Comparison of ENCODE assay signal across 9 mouse cellular contexts in genomic region chr13:44305134-44305991, GRCm38 (mm10).
DNase-seq lines count a peak whose midpoint lies in the region; ATAC-seq and TF ChIP-seq lines count a peak whose summit lies in the region.
"Had no signal": no experiment of that assay in that cellular context is flagged by ENCODE, and none has a peak within 500 bp of the region (broad histone marks: within the 10 kb centered on the region; RNA-seq: fewer than 3 reads in every experiment).

No protein-coding gene starts in this region.

- H3K36me3 ChIP-seq in ES-E14 (ENCODE audit: control insufficient read depth, insufficient read depth, low read length, poor library complexity, severe bottlenecking), result no peaks in the 10 kb centered on the region
- H3K36me3 ChIP-seq in testis, adult 2 months (ENCODE audit: control insufficient read depth, insufficient read depth, low read length), result no peaks in the 10 kb centered on the region
- H3K36me3 ChIP-seq in intestine, embryonic 16.5 days (ENCODE audit: control insufficient read depth, insufficient read depth, low read length), result no peaks in the 10 kb centered on the region
- no peaks in the 10 kb centered on the region for H3K36me3 ChIP-seq in limb, embryonic 10.5 days
- H3K36me3 ChIP-seq: neural tube, embryonic 15.5 days had no signal

- no peak for DNase-seq in left cerebral cortex, adult 2 months (ENCODE audit: extremely low spot score in 1 of 2, low spot score in 2 of 2)
- DNase-seq in left cerebral cortex, adult 8-10 months (ENCODE audit: low spot score in 2 of 2), result no peak
- DNase-seq in ES-E14 (ENCODE audit: low read depth, low spot score), result no peak
- DNase-seq in limb, embryonic 10.5 days (ENCODE audit: low spot score), result no peak
- no peak for DNase-seq in adrenal gland, postnatal 4 days (ENCODE audit: low spot score in 2 of 2)

- H3K27ac ChIP-seq in left cerebral cortex, adult 2 months, result no peak overlapping the region
- H3K27ac ChIP-seq in ES-E14 (ENCODE audit: insufficient read depth, low read depth, low read length, poor library complexity, severe bottlenecking), result no peak overlapping the region
- no peak overlapping the region for H3K27ac ChIP-seq in testis, adult 2 months (ENCODE audit: control insufficient read depth, insufficient read depth, low read depth, low read length)
- no peak overlapping the region for H3K27ac ChIP-seq in intestine, embryonic 16.5 days (ENCODE audit: low read length)
- no peak overlapping the region for H3K27ac ChIP-seq in limb, embryonic 10.5 days
- H3K27ac ChIP-seq: neural tube, embryonic 15.5 days had no signal

- no peak overlapping the region for H3K4me3 ChIP-seq in left cerebral cortex, adult 2 months
- no peak overlapping the region for H3K4me3 ChIP-seq in ES-E14 (ENCODE audit: insufficient read depth in 1 of 2, low read depth in 1 of 2, low read length in 2 of 2, poor library complexity in 1 of 2, severe bottlenecking in 1 of 2)
- H3K4me3 ChIP-seq in testis, adult 2 months (ENCODE audit: control insufficient read depth, low read depth, low read length), result peak overlapping the region; percentile 43; the same call in 1 of the 2 replicates
- H3K4me3 ChIP-seq in intestine, embryonic 16.5 days (ENCODE audit: low read length), result no peak overlapping the region
- no peak overlapping the region for H3K4me3 ChIP-seq in limb, embryonic 10.5 days
- H3K4me3 ChIP-seq: neural tube, embryonic 15.5 days had no signal

- intact Hi-C loops in left cerebral cortex, adult 2 months (cut with DNase I), result no loop called here

- no peaks in the 10 kb centered on the region for H3K9me3 ChIP-seq in ES-E14 (ENCODE audit: control insufficient read depth, insufficient read depth, low read depth, low read length)
- H3K9me3 ChIP-seq in intestine, embryonic 16.5 days (ENCODE audit: control insufficient read depth, low read length), result no peaks in the 10 kb centered on the region
- no peaks in the 10 kb centered on the region for H3K9me3 ChIP-seq in limb, embryonic 10.5 days (replicated peaks)
- H3K9me3 ChIP-seq: neural tube, embryonic 15.5 days had no signal

- in situ Hi-C loops in ES-E14 (cut with MboI; ENCODE audit: low sequenced_read_pairs in 2 of 2, unreplicated experiment in 2 of 2), result no loop called here

- peak; percentile 39; the same call in 1 of the 2 replicates for TF ChIP-seq POLR2A in testis, adult 2 months (IDR thresholded peaks at IDR 0.05; ENCODE audit: control insufficient read depth, low read depth, low read length)

- H3K4me2 ChIP-seq in intestine, embryonic 16.5 days (ENCODE audit: low read depth, low read length), result no peak overlapping the region
- H3K4me2 ChIP-seq: neural tube, embryonic 15.5 days had no signal

- TF ChIP-seq CTCF in left cerebral cortex, adult 2 months (IDR thresholded peaks at IDR 0.05), result peak; percentile 15
- peak; percentile 71; the same call in 1 of the 2 replicates for TF ChIP-seq CTCF in testis, adult 2 months (IDR thresholded peaks at IDR 0.05; ENCODE audit: control insufficient read depth, insufficient read depth, insufficient replicate concordance, low read depth, low read length)

- no peaks in the 10 kb centered on the region for H3K27me3 ChIP-seq in testis, adult 2 months (ENCODE audit: control insufficient read depth, insufficient read depth, low read length)
- no peaks in the 10 kb centered on the region for H3K27me3 ChIP-seq in intestine, embryonic 16.5 days (replicated peaks; ENCODE audit: control insufficient read depth, insufficient read depth, low read length)
- no peaks in the 10 kb centered on the region for H3K27me3 ChIP-seq in limb, embryonic 10.5 days (ENCODE audit: low read depth, poor library complexity, severe bottlenecking)
- H3K27me3 ChIP-seq: neural tube, embryonic 15.5 days had no signal

- H3K4me1 ChIP-seq in ES-E14 (ENCODE audit: control insufficient read depth in 2 of 2, insufficient read depth in 2 of 2, low read length in 2 of 2, poor library complexity in 1 of 2), result peaks cover 0 to 2% of the 10 kb centered on the region in 2 experiments; a peak in 2 of 4 replicates
- H3K4me1 ChIP-seq in testis, adult 2 months (ENCODE audit: control insufficient read depth, insufficient read depth, low read length), result peaks cover 9% of the 10 kb centered on the region
- H3K4me1 ChIP-seq in intestine, embryonic 16.5 days (ENCODE audit: control insufficient read depth, insufficient read depth, low read length), result 0 out of 2 replicates have a peak, but pooled peaks cover 3% of the 10 kb centered on the region
- H3K4me1 ChIP-seq in limb, embryonic 10.5 days, result no peaks in the 10 kb centered on the region
- H3K4me1 ChIP-seq: neural tube, embryonic 15.5 days had no signal

- ATAC-seq in granulocyte monocyte progenitor cell, adult 5-6 weeks (replicated peaks; ENCODE audit: poor library complexity, severe bottlenecking), result peak; percentile 97
- no peak for ATAC-seq in intestine, embryonic 16.5 days

- WGBS in intestine, embryonic 16.5 days, result 77% methylated on average over 9 of the region's 9 CpGs
- WGBS in limb, embryonic 10.5 days, result 71% methylated on average over 9 of the region's 9 CpGs

- H3K9ac ChIP-seq in ES-E14 (ENCODE audit: insufficient read depth, low read depth, low read length, poor library complexity, severe bottlenecking), result no peak overlapping the region
- H3K9ac ChIP-seq in intestine, embryonic 16.5 days (ENCODE audit: low read depth, low read length), result no peak overlapping the region
- H3K9ac ChIP-seq: neural tube, embryonic 15.5 days had no signal

TF ChIP-seq in ES-E14, 5 proteins besides CTCF, POLR2A, EP300 and RAD21:
- TF ChIP-seq ZC3H11A (IDR thresholded peaks at IDR 0.05; ENCODE audit: borderline replicate concordance, low read depth, low read length), result peak; percentile 34; the same call in 1 of the 2 replicates
- TF ChIP-seq MAFK (IDR thresholded peaks at IDR 0.05; ENCODE audit: insufficient read depth, low read depth, low read length), result no peak
